Mouse (Mus musculus) inflammation-experienced regulatory T-cells, adult 6 months (primary cell): ENCODE measurements at regions not wholly inside any gene's neighbourhood (a gene's known extent, or its start where the extent isn't known, plus 50 kb on each side); places are given as distances from the start of the nearest gene placed in this dataset.

Experiments used
- ATAC-seq: one replicate; pipeline ENCODE4 v1.8.0; 2017

DNA sequence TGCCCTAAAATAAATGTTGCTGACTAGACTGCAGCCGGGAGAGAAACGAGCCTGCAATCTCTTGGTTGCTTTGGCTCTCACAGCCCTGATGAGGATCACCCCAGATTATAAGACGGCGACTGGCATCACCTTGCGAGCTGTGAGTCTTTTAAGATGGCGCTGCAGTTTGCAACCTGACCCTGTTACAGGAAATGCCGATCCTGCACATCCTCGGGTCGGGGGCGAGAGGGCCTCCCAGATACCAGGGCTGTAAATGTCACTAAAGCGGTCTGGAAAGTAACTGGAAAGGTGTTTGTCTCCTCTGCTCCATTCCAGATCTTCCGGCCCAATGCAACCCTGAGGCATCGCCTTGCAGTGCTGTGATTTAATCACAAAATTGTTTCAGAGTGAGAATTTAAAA is 53.4 kb downstream of the Cartpt start:
- ATAC-seq, result no peak

DNA sequence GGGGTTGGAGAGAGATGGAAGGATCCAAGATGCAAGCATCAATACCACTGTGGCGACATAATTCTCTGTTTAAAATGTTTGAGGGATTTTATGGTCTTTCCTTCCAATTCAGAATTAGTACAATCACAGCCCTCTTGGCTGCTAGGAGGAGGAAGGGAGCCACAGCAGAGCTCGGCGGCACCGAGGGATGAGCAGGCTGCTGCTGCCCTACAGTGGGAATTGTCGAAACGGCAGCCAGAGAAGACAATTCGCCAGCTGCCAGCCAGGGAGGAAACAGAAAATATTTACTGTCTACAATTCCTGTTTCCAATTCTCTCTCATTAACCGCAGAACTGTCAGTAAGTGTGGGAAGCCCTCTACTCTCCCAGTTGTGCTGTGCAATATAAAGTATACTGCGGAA is 58.3 kb downstream of the Cartpt start:
- ATAC-seq, result no peak

GRCm38 (mm10) chr13:99839446-99839845 is 61.4 kb downstream of the Cartpt start:
- ATAC-seq, result no peak

DNA sequence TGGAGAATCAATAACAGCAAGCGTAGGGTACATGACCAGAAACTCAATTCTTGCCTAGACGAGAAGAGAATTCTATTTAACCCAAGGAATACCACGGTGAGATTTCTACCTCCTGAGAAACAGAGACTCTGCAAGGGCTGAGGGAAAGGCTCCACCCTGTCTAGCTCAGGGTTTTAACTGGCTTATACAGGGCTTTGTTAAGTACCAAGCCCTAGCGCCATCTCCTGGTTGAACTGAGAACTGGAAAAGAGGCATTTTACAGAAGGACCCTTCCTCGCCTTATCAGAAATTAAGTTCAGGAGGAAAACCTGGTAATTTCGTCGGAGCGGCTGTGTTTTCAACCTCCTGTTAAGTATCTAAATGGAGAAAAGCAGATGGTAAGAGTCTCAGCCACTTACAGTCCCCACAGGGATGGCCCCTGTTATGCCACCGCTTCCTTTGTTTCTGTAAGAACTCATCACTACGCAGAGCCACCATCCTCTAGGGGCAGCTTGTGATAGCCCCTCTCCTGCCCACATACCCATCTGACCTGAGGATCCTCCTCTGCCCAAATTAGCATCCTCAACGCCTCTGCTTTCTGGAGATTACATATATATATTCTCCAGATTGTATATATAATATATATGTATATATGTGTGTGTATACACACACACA is 63.0 kb downstream of the Cartpt start:
- ATAC-seq, result no peak

GRCm38 (mm10) chr13:99837180-99837579 is 63.7 kb downstream of the Cartpt start:
- no peak for ATAC-seq

- ATAC-seq, result no peak
Observed at GRCm38 (mm10) chr13:99836586-99836985, 64.3 kb downstream of the Cartpt start.

DNA sequence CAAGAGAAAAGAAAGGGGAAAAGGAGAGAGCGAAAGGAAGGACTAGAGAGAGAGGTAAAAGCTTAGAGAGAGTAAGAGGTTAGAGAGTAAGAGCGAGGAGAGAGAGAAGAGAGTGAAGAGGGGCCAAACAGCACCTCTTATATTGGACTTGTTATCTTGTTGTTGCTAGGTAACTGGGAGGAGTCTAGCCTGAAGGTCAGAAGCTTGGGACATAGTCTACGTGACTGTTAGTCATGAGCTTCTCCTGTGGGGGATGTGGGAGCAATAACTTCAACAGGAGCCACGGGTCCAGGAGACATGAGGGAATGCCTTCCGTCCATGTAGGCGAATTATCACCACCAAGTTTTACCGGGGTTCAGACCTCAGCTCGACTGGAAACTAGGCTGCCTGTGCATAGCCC is 65.4 kb downstream of the Cartpt start:
- ATAC-seq, result no peak

GRCm38 (mm10) chr13:99830080-99830724 is 70.7 kb downstream of the Cartpt start:
- no peak for ATAC-seq

DNA sequence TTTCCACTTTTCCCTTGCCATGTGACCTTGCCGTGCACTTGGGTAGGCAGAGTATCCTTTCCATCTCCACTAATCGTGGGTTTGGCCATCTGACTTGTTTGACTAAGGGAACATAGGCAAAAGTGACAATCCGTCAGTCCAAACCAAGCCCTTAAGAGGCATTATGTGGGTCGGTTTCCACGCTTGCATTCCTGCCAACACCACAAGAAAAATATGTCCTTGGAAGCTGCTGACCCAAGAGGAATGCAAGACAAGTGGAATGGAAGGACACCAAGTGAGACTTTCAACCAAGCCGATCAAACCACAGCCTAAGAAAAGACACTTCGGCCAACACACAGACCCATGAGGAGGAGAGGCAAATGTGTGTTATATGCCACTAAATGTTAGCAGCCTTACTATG is 73.3 kb downstream of the Cartpt start:
- ATAC-seq, result no peak

DNA sequence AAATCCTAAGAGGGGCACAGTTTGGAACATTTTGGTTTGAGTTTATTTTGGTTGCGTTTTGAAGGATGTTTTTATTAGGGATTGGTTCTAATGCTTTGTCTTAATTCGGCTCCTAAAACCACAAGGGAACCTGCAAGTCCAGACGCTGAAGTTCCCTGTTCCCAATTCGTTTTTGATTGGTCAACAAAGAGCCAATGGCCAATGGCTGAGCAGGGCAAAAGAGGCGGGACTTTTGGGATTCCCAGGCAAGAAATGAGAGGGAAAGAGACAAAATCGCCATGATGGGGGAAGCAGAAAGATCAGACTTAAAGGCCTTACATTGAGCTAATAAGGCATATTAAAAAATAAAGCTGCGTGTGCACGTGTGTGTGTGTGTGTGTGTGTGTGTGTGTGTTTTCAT is 76.3 kb downstream of the Cartpt start:
- ATAC-seq, result no peak

GRCm38 (mm10) chr13:99816666-99817065 is 84.2 kb downstream of the Cartpt start:
- no peak for ATAC-seq

DNA sequence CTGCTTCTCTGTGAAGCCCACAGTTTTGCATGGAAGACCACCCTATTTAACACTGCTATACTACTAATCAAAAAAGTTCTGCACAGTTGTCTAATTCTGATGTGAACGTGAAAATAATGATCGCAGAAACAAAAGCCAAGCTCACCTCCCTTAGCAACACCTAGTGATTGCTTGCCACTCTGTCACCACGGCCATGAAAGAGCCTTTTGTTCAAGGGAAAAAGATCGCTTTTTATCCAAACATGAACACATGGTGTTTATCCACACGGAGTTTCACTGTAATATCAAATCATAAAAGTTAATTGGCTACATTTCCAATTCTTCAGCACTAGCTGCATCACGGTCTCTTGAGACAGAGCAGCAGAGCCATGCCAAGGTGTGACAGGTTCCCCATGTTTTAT is 85.1 kb downstream of the Cartpt start:
- ATAC-seq, result no peak

- no peak for ATAC-seq
Observed at GRCm38 (mm10) chr13:99814801-99815200, 86.1 kb downstream of the Cartpt start.

DNA sequence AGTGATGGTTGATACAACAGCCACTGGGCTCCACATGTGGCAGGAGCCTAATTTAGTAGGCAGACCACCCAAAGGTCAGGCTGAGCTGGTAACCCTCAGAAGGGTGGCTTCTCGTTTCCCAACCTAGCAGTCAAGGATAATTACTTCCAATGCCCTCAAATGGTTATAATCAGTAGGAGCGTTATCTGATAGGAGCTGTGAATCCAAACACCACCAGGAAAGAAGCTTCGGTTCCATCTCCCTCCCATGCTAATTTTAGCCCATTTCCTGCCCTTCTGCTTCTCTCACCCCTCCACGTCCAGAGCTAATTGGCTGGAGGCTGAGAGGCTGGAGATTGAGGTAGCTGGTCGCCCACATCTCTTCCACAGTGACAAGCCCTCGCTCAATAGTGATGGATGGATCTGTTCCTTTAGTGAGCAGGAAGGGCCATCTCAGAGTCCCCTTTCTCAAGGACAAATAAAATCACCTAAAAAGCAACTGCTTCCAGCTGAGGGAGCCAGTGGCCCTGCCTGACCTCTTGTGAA is 86.8 kb downstream of the Cartpt start:
- no peak for ATAC-seq

- ATAC-seq, result no peak
Observed at GRCm38 (mm10) chr13:99794448-99794847, 106.4 kb downstream of the Cartpt start.

DNA sequence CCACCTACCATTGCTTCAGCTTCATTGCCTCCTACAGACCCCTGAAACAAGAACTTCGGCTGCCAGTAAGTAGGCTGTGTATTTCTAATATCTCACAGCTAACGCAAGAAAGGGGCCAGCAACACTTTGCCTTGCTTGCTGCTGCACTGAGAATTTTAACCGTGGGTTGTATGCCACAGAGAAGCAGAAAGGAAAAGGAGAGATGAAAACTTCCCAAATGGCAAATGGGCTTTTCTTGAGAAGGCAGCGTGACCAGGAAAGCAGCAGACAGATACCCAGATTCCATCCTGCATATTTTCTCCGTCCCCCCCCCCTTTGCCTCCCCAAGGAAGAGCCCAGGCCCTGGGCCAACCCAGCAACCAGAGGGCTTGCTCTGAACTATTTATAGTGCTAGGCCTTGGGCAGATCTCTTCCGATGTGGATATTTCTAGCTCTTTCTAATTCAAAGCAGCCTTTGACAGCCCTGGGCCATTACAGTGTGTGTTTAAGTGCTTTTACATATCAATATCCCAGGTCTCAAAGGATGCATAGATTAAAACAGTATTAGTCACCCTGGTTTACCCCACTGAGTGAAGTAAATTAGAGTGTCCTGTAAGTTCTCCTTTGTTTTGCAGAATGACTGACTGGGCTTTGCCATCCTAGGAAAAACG is 107.0 kb downstream of the Cartpt start:
- no peak for ATAC-seq

- no peak for ATAC-seq
Observed at GRCm38 (mm10) chr13:99793001-99793400, 107.9 kb downstream of the Cartpt start.

DNA sequence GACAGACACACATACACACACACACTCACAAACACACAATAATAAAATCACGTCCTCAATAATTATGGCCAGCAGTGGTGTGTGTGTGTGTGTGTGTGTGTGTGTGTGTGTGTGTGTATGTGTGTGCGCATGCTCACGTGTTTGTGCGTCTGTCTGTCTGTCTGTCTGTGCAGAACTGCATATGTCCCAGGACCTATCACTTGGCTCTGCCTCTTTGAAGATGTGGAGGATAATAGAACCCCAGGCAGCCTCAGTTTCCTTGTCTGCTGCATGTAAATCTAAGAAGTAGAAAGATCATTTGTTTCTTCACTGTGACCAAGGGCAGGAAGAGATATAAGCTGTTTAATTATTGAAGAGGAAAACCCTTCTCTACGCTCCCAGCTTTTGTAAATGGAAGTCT is 109.9 kb downstream of the Cartpt start:
- no peak for ATAC-seq

DNA sequence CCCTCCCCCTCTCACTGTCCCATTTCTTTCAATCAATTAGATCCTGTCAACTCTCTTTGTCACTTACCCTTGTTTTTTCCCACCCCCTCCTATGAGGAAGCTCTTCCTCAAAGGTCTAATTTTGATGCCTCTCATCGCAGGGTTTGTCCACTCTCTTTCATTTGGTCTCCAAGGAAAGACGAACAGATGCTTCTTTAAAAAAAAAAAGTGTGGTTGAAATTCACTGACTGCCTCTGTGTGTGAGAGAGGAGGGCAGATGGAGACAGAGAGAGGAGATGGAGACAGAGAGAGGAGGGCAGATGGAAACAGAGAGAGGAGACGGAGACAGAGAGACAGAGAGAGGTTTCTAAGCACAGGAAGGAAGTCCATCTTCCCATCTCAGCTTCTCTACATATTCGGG is 113.1 kb downstream of the Cartpt start:
- no peak for ATAC-seq

- no peak for ATAC-seq
Observed at GRCm38 (mm10) chr13:99785427-99785826, 115.5 kb downstream of the Cartpt start.

DNA sequence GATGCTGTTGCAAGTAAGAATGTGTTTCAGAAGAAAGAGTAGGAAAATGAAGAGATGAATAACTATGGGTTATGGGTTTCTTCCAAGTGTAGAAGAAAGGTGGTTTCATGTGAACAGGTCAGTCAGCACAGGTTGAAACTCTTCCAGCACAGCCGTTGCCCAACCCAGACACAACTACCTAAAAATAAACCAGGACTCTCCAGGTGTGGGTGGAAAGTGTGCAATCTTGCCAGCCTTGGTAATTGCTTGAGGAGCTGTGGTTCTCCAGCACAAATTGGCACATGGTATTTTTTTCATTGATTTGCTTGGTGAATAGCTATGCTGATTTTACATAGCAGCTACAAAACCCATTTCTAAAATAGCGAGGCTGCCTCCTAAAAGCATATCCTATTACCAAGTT is 116.6 kb downstream of the Cartpt start:
- no peak for ATAC-seq

DNA sequence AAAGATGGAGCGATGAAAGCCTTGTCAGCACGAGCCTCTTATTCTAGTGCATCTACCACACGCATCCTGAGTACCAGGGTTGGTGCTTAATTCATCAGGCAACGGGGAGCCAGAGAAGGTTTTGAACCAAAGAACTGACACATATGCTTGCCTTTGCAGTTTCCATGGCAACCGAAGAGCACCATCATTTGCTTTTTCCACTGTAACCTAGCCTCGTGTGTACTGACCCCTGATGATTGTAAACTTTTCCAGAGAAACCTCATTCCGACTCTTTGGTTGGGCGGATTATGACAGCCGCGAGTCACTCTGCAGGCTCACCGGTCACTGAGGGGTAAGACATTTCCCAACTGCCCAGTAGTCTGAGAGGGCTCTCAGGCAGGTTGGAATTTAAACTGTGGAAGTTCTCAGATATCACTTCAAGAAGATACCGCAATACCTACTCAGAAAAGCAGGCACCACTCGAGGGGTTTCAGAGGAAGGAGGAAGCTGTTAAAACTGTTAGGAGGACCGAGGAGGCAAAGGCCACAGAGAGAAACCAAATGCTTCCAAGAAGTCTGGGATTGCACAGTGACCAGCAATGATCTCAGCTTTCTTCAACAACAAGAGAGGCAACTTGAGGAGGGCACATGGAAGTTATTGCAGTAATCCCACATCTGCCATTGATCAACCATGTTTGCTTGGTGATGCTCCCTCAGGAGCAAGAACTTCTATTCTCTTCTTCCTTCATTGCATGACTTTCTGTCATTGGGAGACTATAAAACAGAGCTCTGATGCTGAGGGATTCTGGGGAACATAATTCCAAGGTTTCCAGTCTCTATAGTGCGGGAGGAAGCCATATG is 117.8 kb downstream of the Cartpt start:
- no peak for ATAC-seq

GRCm38 (mm10) chr13:99781616-99782015 is 119.3 kb downstream of the Cartpt start:
- ATAC-seq, result no peak
